Mouse (Mus musculus) thymus, adult 2 months (tissue): Measurements from ENCODE around the gene 3110018I06Rik.

ENCODE experiments used
- CTCF ChIP-seq: fragments of 200-500 bp; IDR thresholded peaks from 2 replicates; pipeline ENCODE4 v1.5.1; 2012; ENCODE audit warnings: mild to moderate bottlenecking, control low read depth, low read length, moderate library complexity, borderline replicate concordance; ENCODE audit not compliant: control insufficient read depth, poor library complexity, insufficient read depth; ENCODE audit errors: extremely low read depth
- POLR2A ChIP-seq: fragments of 200-500 bp; IDR thresholded peaks from 2 replicates; pipeline ENCODE4 v1.6.1; 2012; ENCODE audit warnings: mild to moderate bottlenecking, low read length, control low read depth, moderate library complexity; ENCODE audit not compliant: control insufficient read depth, poor library complexity, insufficient read depth; ENCODE audit errors: extremely low read depth

GRCm38 (mm10) chr12:107528346-107528880 lies 40.0 kb downstream of the 3110018I06Rik start:
- TF ChIP-seq POLR2A (no peak), CTCF (no peak)
